Mouse (Mus musculus) lung, embryonic 14.5 days (tissue): ENCODE data around the gene Ybx2. TPM values are rescaled to one million over a fixed set of nuclear protein-coding genes. Genes with fewer than 3 reads are reported as not detected.

Experiments
- ATAC-seq: fragments of 200-750 bp; cut with Nextera tagmentation; 2 replicates; pipeline ENCODE4 v1.8.0; 2017; ENCODE audit warnings: mild to moderate bottlenecking, moderate TSS enrichment, moderate library complexity; ENCODE audit not compliant: insufficient read depth
- DNase-seq: peaks from one replicate; pipeline ENCODE4 v3.0.0-alpha.2; 2015
- H3K27ac ChIP-seq: fragments of 300-500 bp; sonication (generic); 2 replicates; pipeline ENCODE4 v1.5.1; 2014; ENCODE audit warnings: low read depth, mild to moderate bottlenecking, moderate library complexity
- H3K27me3 ChIP-seq: fragments of 300-500 bp; sonication (generic); 2 replicates; pipeline ENCODE4 v1.6.1; 2014; ENCODE audit warnings: low read length, control low read depth; ENCODE audit not compliant: insufficient read depth
- H3K36me3 ChIP-seq: fragments of 300-500 bp; sonication (generic); 2 replicates; pipeline ENCODE4 v1.6.1; 2014; ENCODE audit warnings: control low read depth; ENCODE audit not compliant: insufficient read depth
- H3K4me1 ChIP-seq: fragments of 300-500 bp; sonication (generic); 2 replicates; pipeline ENCODE4 v1.6.1; 2014; ENCODE audit warnings: antibody characterized with exemption, control low read depth; ENCODE audit not compliant: insufficient read depth
- H3K4me2 ChIP-seq: fragments of 300-500 bp; sonication (generic); 2 replicates; pipeline ENCODE4 v1.6.1; 2014; ENCODE audit warnings: mild to moderate bottlenecking
- H3K4me3 ChIP-seq: fragments of 300-500 bp; sonication (generic); 2 replicates; pipeline ENCODE4 v1.5.1; 2014; ENCODE audit warnings: low read depth, low read length
- H3K9ac ChIP-seq: fragments of 300-500 bp; sonication (generic); 2 replicates; pipeline ENCODE4 v1.6.1; 2014
- H3K9me3 ChIP-seq: fragments of 300-500 bp; sonication (generic); 2 replicates; pipeline ENCODE4 v1.6.1; 2016; ENCODE audit warnings: low read depth, low read length, control low read depth
- CTCF ChIP-seq: IDR thresholded peaks from 2 replicates; pipeline ENCODE4 v1.5.1; 2016; ENCODE audit warnings: antibody characterized with exemption, low read depth
- WGBS: fragments of 180-500 bp; shearing (Covaris S2); extraction: QIAGEN DNeasy Blood & Tissue Kit; methylation state at CpG from one replicate; pipeline ENCODE4 v1.1.7; 2014; 5-methylcytosine and 5-hydroxymethylcytosine counted together
- polyA plus RNA-seq: library from polyadenylated mRNA; unstranded; fragments of >200 nt; fragmentation: Nextera tagmentation; extraction: Ambion mirVana; gene quantifications from 2 replicates; pipeline ENCODE4 v1.2.1, GENCODE M21; 2014

The Ybx2 gene
- polyA plus RNA-seq, 1 experiment from 2014 or later = 4.7 TPM

DNA sequence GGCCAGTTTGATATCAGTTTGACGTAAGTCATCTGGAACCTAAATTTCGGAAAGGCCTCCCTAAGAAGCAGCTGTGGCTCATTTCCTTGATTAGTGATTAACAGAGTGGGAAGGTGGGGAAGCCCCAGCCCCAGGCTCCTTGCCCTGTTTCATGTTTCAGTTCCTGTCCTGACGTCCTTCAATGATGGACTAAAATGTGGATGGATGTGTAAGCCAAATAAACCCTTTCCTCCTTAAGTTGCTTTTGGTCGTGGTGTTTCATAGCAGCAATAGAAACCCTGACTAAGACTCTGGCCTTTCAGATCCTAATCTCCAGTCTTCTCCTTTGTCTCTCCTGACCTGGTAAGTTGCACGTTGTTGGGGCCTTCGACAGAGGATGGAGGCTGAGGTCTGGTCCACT is 34.6 kb downstream of the Ybx2 start:
- Histone ChIP-seq H3K9me3 (no peaks in the 10 kb centered on the region), H3K27me3 (peaks cover 23% of the 10 kb centered on the region), H3K9ac (no peak overlapping the region), H3K4me2 (no peak overlapping the region), H3K27ac (no peak overlapping the region), H3K36me3 (peaks cover 65% of the 10 kb centered on the region), H3K4me3 (no peak overlapping the region), H3K4me1 (no peaks in the 10 kb centered on the region)
- DNase-seq = no peak
- TF ChIP-seq CTCF = no peak
- ATAC-seq = no peak
- WGBS = 75% methylated on average over 6 of the region's 6 CpGs

- no peak overlapping the region for H3K27ac ChIP-seq
- H3K4me3 ChIP-seq = no peak overlapping the region
These were observed 35.2 kb downstream of the Ybx2 start for GRCm38 (mm10) chr11:69970775-69971174.

DNA sequence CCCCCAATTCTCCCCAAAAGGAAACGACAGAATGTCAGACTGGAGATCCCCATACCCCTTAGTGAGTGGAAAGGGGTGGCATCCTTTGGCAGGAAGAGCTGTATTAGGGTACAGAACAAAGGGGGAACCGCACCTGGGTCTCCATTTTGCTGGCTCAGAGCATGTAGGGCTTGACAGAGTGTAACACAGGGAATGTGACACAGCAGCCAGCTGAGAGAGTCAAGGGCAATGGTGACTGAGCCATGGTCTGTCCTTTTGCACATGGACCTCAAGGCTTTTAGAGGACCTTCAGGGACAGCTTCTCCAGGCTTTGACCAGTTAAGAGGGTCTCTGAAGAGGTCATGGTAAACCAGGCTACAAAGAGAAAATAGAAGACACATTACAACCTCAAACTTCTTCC is 39.3 kb downstream of the Ybx2 start:
- Histone ChIP-seq H3K9ac (no peak overlapping the region), H3K27me3 (no peaks in the 10 kb centered on the region), H3K27ac (no peak overlapping the region), H3K4me3 (no peak overlapping the region), H3K36me3 (peaks cover 75% of the 10 kb centered on the region), H3K4me1 (no peaks in the 10 kb centered on the region), H3K9me3 (no peaks in the 10 kb centered on the region), H3K4me2 (no peak overlapping the region)
- DNase-seq (no peak), ATAC-seq (no peak)
- no peak for TF ChIP-seq CTCF
- WGBS = 94% methylated on average over 2 of the region's 2 CpGs

More at GRCm38 (mm10) chr11:69970775-69971174, 35.2 kb downstream of the Ybx2 start:
- H3K9me3 ChIP-seq = no peaks in the 10 kb centered on the region
- ATAC-seq = no peak
- TF ChIP-seq CTCF = no peak
- H3K4me1 ChIP-seq = no peaks in the 10 kb centered on the region
- H3K9ac ChIP-seq = no peak overlapping the region
- no peak for DNase-seq
- no peak overlapping the region for H3K4me2 ChIP-seq
- H3K27me3 ChIP-seq = peaks cover 19% of the 10 kb centered on the region
- 68% methylated on average over 3 of the region's 3 CpGs for WGBS
- H3K36me3 ChIP-seq = peaks cover 69% of the 10 kb centered on the region

- Histone ChIP-seq H3K9ac (no peak overlapping the region), H3K4me3 (no peak overlapping the region), H3K4me2 (no peak overlapping the region), H3K27me3 (no peaks in the 10 kb centered on the region), H3K4me1 (no peaks in the 10 kb centered on the region), H3K9me3 (no peaks in the 10 kb centered on the region), H3K27ac (no peak overlapping the region), H3K36me3 (peaks cover 68% of the 10 kb centered on the region)
- DNase-seq = no peak
- no peak for TF ChIP-seq CTCF
- 80% methylated on average over 4 of the region's 4 CpGs for WGBS
- no peak for ATAC-seq
These were observed 40.7 kb downstream of the Ybx2 start for GRCm38 (mm10) chr11:69976271-69976670.

DNA sequence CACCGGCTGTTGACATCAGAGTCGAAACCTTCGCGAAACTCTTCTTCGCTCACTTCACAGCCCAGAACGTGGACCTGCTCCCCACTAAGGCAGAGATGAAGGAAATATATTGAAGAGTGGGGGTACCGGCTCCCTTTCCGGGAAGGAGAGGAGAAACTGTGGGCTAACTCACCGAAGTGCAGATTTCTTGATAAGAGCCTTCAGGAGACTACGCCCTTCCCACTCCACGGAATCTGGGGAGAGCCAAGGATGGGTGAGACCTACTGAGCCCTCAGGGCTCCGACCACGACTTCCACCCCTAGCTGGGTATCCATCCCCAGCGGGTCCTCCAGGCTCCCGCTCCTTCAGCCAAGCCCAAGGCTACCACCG is 44.2 kb downstream of the Ybx2 start:
- DNase-seq (no peak), ATAC-seq (no peak)
- no peak for TF ChIP-seq CTCF
- H3K4me1 ChIP-seq = peaks cover 11% of the 10 kb centered on the region; the same call in 1 of the 2 replicates
- H3K27ac ChIP-seq = peak overlapping the region; percentile 98
- H3K27me3 ChIP-seq = no peaks in the 10 kb centered on the region
- peak overlapping the region; percentile 67 for H3K4me2 ChIP-seq
- H3K36me3 ChIP-seq = peaks cover 46% of the 10 kb centered on the region
- no peaks in the 10 kb centered on the region for H3K9me3 ChIP-seq
- peak overlapping the region; percentile 100 for H3K4me3 ChIP-seq
- peak overlapping the region; percentile 68 for H3K9ac ChIP-seq
- WGBS = 2% methylated on average over 16 of the region's 16 CpGs

- Histone ChIP-seq H3K9ac (peak overlapping the region; percentile 98), H3K4me1 (peaks cover 11% of the 10 kb centered on the region; the same call in 1 of the 2 replicates), H3K36me3 (peaks cover 46% of the 10 kb centered on the region), H3K4me2 (peak overlapping the region; percentile 67), H3K27ac (peak overlapping the region; percentile 98), H3K4me3 (peak overlapping the region; percentile 100), H3K27me3 (no peaks in the 10 kb centered on the region), H3K9me3 (no peaks in the 10 kb centered on the region)
- peak; percentile 90 for ATAC-seq
- TF ChIP-seq CTCF = no peak
- DNase-seq = peak; percentile 100
- WGBS = under 1% methylated on average over 32 of the region's 60 CpGs
These were observed 44.9 kb downstream of the Ybx2 start for GRCm38 (mm10) chr11:69980196-69981140.

DNA sequence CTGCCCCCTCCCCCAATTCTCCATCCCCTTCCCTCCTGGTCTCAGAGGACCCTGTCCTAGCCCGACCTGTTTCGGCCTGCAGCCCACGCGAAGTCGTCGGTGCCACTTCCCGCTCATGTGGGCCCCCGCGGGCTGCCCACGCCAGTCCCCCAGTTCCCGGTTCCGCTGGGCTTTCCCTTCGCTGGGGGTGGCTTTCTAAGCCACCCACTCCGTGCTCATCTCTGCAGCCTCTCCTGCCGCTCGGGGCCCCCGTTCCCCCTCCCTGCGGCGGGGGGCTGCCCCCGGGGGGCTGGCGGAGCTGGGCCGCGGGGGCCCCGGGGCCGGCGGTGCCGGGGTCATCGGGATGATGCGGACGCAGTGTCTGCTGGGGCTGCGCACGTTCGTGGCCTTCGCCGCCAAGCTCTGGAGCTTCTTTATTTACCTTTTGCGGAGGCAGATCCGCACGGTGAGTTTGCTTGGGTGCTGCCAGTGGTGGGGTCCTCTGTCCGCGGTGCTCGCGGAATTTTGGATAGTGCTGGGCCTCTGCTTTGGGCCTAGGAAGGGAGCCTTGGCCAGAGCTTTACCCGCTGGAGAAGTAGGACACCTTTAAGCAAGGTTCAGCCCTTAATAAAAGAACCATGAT is 45.7 kb downstream of the Ybx2 start, which contains the start of gene Ctdnep1:
TSS of gene Ctdnep1 (plus strand) at position 16 of the 622 bp plus-strand sequence.
- Histone ChIP-seq H3K27ac (peak within 1 kb of the TSS; percentile 98), H3K27me3 (no peaks in the 10 kb centered on the region), H3K9ac (peak within 1 kb of the TSS; percentile 98), H3K9me3 (no peaks in the 10 kb centered on the region), H3K4me1 (peaks cover 11% of the 10 kb centered on the region; the same call in 1 of the 2 replicates), H3K4me2 (peak within 1 kb of the TSS; percentile 67), H3K36me3 (peaks cover 45% of the 10 kb centered on the region), H3K4me3 (peak within 1 kb of the TSS; percentile 100)
- DNase-seq (peak; percentile 42), ATAC-seq (peak; percentile 36; the same call in 1 of the 2 replicates)
- no peak for TF ChIP-seq CTCF
- under 1% methylated on average over 43 of the region's 43 CpGs for WGBS
